Mouse (Mus musculus) limb, embryonic 11.5 days (tissue): Measurements from ENCODE around the gene Rufy1. TPM values are rescaled to one million over a fixed set of nuclear protein-coding genes. Genes with fewer than 3 reads are reported as not detected.

Source experiments
- ATAC-seq: fragments of 200-750 bp; cut with Nextera tagmentation; 2 replicates; pipeline ENCODE4 v1.8.0; 2017; ENCODE audit warnings: low read depth; ENCODE audit not compliant: insufficient number of reproducible peaks, low FRiP score, low TSS enrichment
- DNase-seq: peaks from one replicate; pipeline ENCODE4 v3.0.0-alpha.2; 2015; ENCODE audit warnings: low spot score
- H3K27ac ChIP-seq: fragments of 300-500 bp; sonication (generic); replicated peaks from 2 replicates; pipeline ENCODE4 v1.5.1; 2014; ENCODE audit warnings: low read depth, mild to moderate bottlenecking, low read length
- H3K27me3 ChIP-seq: fragments of 300-500 bp; sonication (generic); 2 replicates; pipeline ENCODE4 v1.6.1; 2014; ENCODE audit warnings: mild to moderate bottlenecking, low read length, mixed read lengths; ENCODE audit not compliant: control insufficient read depth, insufficient read depth
- H3K36me3 ChIP-seq: fragments of 300-500 bp; sonication (generic); 2 replicates; pipeline ENCODE4 v1.6.1; 2014; ENCODE audit warnings: mild to moderate bottlenecking, low read length, moderate library complexity, mixed read lengths; ENCODE audit not compliant: control insufficient read depth, insufficient read depth
- H3K4me1 ChIP-seq: fragments of 300-500 bp; sonication (generic); 2 replicates; pipeline ENCODE4 v1.6.1; 2014; ENCODE audit warnings: low read length, mixed read lengths; ENCODE audit not compliant: control insufficient read depth, insufficient read depth
- H3K4me2 ChIP-seq: fragments of 300-500 bp; sonication (generic); 2 replicates; pipeline ENCODE4 v1.6.1; 2014; ENCODE audit warnings: low read depth, mild to moderate bottlenecking, moderate library complexity; ENCODE audit not compliant: severe bottlenecking
- H3K4me3 ChIP-seq: fragments of 300-500 bp; sonication (generic); 2 replicates; pipeline ENCODE4 v1.5.1; 2014; ENCODE audit warnings: low read depth, low read length
- H3K9ac ChIP-seq: fragments of 300-500 bp; sonication (generic); 2 replicates; pipeline ENCODE4 v1.6.1; 2014; ENCODE audit warnings: mild to moderate bottlenecking, low read length
- H3K9me3 ChIP-seq: fragments of 300-500 bp; sonication (generic); 2 replicates; pipeline ENCODE4 v1.6.1; 2016; ENCODE audit warnings: low read length; ENCODE audit not compliant: control insufficient read depth
- WGBS: fragments of 180-500 bp; shearing (Covaris S2); extraction: QIAGEN DNeasy Blood & Tissue Kit; methylation state at CpG from one replicate; pipeline ENCODE4 v1.1.7; 2014; 5-methylcytosine and 5-hydroxymethylcytosine counted together
- polyA plus RNA-seq: library from polyadenylated mRNA; unstranded; fragments of >200 nt; fragmentation: Nextera tagmentation; extraction: Ambion mirVana; gene quantifications from 2 replicates; pipeline ENCODE4 v1.2.1, GENCODE M21; 2014

Gene Rufy1
- 28.1 and 28.6 TPM in 2 replicates for polyA plus RNA-seq

DNA sequence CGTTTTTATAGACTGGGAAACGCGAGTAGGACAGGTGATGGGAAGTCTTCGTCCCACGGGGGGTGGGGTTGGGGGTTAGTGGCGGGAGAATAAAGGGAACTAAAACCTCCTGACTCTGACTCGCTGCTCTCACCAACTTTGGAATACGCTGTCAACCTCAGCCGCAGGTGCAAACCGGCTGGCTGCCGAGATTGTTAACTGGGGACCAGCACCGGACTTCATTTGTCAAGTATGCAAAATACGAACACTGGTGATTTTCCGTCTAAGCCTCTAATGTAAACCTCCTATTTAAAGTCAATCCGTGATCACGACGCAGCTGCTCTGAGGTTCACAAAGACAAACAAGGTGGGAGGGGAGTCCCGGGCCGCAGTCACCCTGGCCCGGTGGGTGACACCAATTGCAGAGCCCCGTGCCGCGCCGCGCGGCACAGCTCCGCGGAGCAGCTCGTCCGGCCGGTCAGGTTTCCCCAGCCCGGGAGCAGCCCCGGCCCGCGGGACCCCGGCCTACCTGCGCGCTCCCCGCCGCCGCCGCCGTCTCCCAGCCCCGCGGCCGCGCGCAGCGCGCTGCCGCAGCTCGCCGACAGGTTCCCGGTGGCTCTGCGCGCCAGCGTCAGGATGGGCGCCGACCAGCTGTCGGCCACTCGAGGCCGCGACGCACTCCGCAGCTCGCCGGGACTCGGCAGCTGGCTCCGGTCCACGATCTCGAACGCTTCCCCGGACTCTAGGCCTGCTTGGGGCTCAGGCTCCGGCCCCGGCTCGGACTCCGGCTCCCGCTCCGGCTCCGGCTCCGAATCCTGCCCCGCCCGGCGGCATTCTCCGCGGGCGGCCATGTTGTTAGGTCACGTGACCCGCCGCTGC lies at the start of gene Rufy1:
Rufy1 (minus strand) TSS at position 849 of the 857 bp plus-strand sequence.
- Histone ChIP-seq H3K4me3 (peak within 1 kb of the TSS; percentile 65), H3K27me3 (no peaks in the 10 kb centered on the region), H3K4me1 (peaks cover 4% of the 10 kb centered on the region), H3K9ac (peak within 1 kb of the TSS; percentile 93), H3K27ac (peak within 1 kb of the TSS; percentile 90), H3K4me2 (peak within 1 kb of the TSS; percentile 68), H3K36me3 (no peaks in the 10 kb centered on the region), H3K9me3 (no peaks in the 10 kb centered on the region)
- peak; percentile 85 for ATAC-seq
- peak; percentile 89 for DNase-seq
- WGBS: under 1% methylated on average over 82 of the region's 90 CpGs

DNA sequence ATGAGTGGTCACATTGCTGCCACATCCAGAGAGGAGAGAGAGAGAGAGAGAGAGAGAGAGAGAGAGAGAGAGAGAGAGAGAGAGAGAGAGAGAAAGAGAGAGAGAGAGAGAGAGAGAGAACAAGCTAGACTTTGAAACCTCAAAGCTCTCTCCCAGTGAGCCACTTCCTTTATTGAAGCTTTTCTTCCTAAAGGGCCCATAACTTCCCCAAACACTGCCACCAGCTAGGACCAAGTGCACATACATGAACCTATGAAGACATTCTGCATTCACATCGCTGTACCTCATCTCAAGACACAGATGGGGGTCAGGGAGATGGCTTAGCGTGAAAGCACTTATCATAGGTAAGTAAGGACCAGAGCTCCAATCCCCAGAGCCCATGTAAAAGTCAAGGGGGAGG lies 47.1 kb upstream of the Rufy1 start:
- no peaks in the 10 kb centered on the region for H3K9me3 ChIP-seq
- 87% methylated on average over 2 of the region's 2 CpGs for whole genome bisulfite sequencing
- H3K4me3 ChIP-seq: no peak overlapping the region
- no peaks in the 10 kb centered on the region for H3K36me3 ChIP-seq
- no peak for ATAC-seq
- H3K4me1 ChIP-seq: peaks cover 6% of the 10 kb centered on the region; the same call in 1 of the 2 replicates
- no peak overlapping the region for H3K9ac ChIP-seq
- DNase-seq: no peak
- no peak overlapping the region for H3K27ac ChIP-seq
- no peaks in the 10 kb centered on the region for H3K27me3 ChIP-seq
- H3K4me2 ChIP-seq: no peak overlapping the region

GRCm38 (mm10) chr11:50477486-50478070 lies 46.7 kb upstream of the Rufy1 start:
- H3K36me3 ChIP-seq: no peaks in the 10 kb centered on the region
- H3K27me3 ChIP-seq: no peaks in the 10 kb centered on the region
- no peak overlapping the region for H3K27ac ChIP-seq
- no peaks in the 10 kb centered on the region for H3K9me3 ChIP-seq
- H3K4me3 ChIP-seq: no peak overlapping the region
- H3K9ac ChIP-seq: no peak overlapping the region
- peaks cover 6% of the 10 kb centered on the region; the same call in 1 of the 2 replicates for H3K4me1 ChIP-seq
- WGBS: 86% methylated on average over 11 of the region's 11 CpGs
- H3K4me2 ChIP-seq: no peak overlapping the region
- DNase-seq (no peak), ATAC-seq (no peak)

DNA sequence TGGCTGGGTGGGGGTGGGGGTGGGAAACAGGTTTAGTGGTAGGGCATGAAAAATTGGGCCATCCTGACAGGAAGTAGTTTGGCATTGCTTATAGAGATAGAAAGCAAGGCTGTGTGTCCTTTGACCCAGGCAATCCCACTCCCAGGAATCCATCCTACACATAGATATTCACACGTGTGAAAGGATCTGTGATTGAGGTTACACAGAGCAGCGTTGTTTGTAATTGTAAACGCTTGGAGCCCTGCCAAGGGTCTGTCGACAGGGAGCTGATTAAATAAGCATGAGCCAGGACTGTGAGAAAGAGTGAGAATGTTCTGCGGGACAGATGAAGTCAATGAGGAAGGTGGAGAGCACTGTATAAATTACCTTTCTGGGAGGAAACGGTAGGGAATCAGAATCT lies 46.0 kb upstream of the Rufy1 start:
- Histone ChIP-seq H3K27me3 (no peaks in the 10 kb centered on the region), H3K9me3 (no peaks in the 10 kb centered on the region), H3K4me2 (no peak overlapping the region), H3K4me3 (no peak overlapping the region), H3K4me1 (peaks cover 6% of the 10 kb centered on the region; the same call in 1 of the 2 replicates), H3K9ac (no peak overlapping the region), H3K27ac (no peak overlapping the region), H3K36me3 (no peaks in the 10 kb centered on the region)
- DNase-seq (peak; percentile 39), ATAC-seq (no peak; the same call in 1 of the 2 replicates)
- WGBS: 30% methylated on average over 6 of the region's 6 CpGs

DNA sequence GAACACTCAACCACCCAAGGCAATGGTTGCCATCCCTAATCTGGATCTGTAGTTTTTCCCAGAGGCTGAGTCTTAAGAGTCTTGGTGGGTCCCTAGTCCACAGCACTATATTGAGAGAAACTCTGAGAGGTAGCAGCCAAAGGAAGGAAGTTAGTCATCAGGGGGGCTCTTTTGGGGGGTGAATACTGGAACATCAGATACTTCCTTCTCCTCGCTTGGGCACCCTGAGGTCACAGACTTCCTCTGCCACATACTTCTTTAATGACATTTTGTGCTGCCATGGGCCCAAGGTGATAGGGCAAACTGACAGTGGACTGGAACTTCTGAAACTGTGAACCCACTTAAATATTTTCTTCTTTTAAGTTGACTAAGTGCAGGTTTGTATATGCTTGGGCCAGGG lies 43.0 kb upstream of the Rufy1 start:
- Histone ChIP-seq H3K4me1 (peaks cover 6% of the 10 kb centered on the region; the same call in 1 of the 2 replicates), H3K27me3 (no peaks in the 10 kb centered on the region), H3K4me2 (no peak overlapping the region), H3K27ac (no peak overlapping the region), H3K4me3 (no peak overlapping the region), H3K36me3 (no peaks in the 10 kb centered on the region), H3K9me3 (peaks cover 2% of the 10 kb centered on the region; the same call in 1 of the 2 replicates), H3K9ac (no peak overlapping the region)
- ATAC-seq (no peak), DNase-seq (no peak)
- WGBS: 79% methylated on average over 1 of the region's 1 CpGs

DNA sequence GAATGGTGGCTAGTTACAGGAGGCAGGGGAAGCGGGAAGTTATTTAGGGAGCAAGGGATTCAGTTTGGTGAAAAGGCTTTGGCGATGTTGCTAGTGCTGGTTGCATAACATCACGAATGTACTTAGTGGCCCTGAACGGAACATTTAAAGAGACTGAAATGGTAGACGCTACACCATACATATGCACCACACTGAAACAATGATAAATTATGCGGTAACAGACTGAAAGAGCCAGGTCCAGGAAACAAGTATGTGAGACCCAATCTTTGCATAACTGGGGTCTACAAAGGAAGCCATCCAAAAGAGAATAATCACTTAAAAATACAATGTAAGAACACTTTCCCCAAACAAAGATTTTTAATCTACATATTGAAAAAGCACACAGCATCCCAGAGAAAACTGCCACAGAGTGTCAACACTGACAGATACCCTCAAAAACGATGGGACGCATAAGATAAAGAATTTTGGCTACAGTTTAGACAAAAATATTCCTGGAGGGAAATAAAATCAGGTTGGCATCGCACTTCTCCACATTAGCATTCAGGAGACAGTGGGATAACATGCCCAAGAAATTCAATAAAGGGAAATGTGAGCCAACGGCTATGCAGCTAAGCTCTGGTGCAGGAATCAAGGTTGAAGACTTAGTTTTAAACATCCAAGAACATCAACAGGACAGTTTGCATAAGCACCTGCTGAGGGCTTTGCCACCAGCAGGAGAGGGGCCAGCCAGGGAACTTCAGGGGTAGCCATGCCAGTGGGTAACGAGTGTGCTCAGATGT lies 41.4 kb upstream of the Rufy1 start:
- Histone ChIP-seq H3K9ac (no peak overlapping the region), H3K4me3 (no peak overlapping the region), H3K27me3 (no peaks in the 10 kb centered on the region), H3K9me3 (peaks cover 2% of the 10 kb centered on the region; the same call in 1 of the 2 replicates), H3K36me3 (no peaks in the 10 kb centered on the region), H3K4me1 (peaks cover 5% of the 10 kb centered on the region; the same call in 1 of the 2 replicates), H3K4me2 (no peak overlapping the region), H3K27ac (no peak overlapping the region)
- 92% methylated on average over 11 of the region's 11 CpGs for WGBS
- ATAC-seq (no peak), DNase-seq (no peak)

GRCm38 (mm10) chr11:50461481-50461880 lies 30.6 kb upstream of the Rufy1 start:
- DNase-seq (no peak), ATAC-seq (no peak)
- Histone ChIP-seq H3K27ac (no peak overlapping the region), H3K36me3 (no peaks in the 10 kb centered on the region), H3K4me1 (peaks cover 4% of the 10 kb centered on the region; the same call in 1 of the 2 replicates), H3K27me3 (no peaks in the 10 kb centered on the region), H3K4me2 (no peak overlapping the region), H3K9ac (no peak overlapping the region), H3K9me3 (no peaks in the 10 kb centered on the region), H3K4me3 (no peak overlapping the region)
- 79% methylated on average over 7 of the region's 7 CpGs for WGBS

- ATAC-seq: no peak
- no peaks in the 10 kb centered on the region for H3K27me3 ChIP-seq
- WGBS: 52% methylated on average over 2 of the region's 2 CpGs
- no peak overlapping the region for H3K4me2 ChIP-seq
- H3K27ac ChIP-seq: no peak overlapping the region
- H3K9me3 ChIP-seq: no peaks in the 10 kb centered on the region
- peaks cover 4% of the 10 kb centered on the region; the same call in 1 of the 2 replicates for H3K4me1 ChIP-seq
- no peak for DNase-seq
- no peak overlapping the region for H3K9ac ChIP-seq
- H3K4me3 ChIP-seq: no peak overlapping the region
- H3K36me3 ChIP-seq: no peaks in the 10 kb centered on the region
Measured at GRCm38 (mm10) chr11:50459250-50459649, 28.3 kb upstream of the Rufy1 start.
